Mouse (Mus musculus): Measurements from ENCODE around the gene Mindy4b-ps. TPM values are rescaled to one million over a fixed set of nuclear protein-coding genes. Genes with fewer than 3 reads are reported as not detected.

Gene Mindy4b-ps
- total RNA-seq, 4 experiments from 2014 or later: 0.12 to 0.57 (median 0.20) TPM

GRCm38 (mm10) chr3:58785863-58786262, 36.2 kb downstream of the Mindy4b-ps start:
- DNase-seq (ENCODE audit: low spot score): peak; percentile 29

GRCm38 (mm10) chr3:58784219-58785092, 37.7 kb downstream of the Mindy4b-ps start:
- no peak for DNase-seq (ENCODE audit: low spot score)

- DNase-seq (ENCODE audit: low spot score): no peak
Measured at GRCm38 (mm10) chr3:58783602-58784218, 38.4 kb downstream of the Mindy4b-ps start.

GRCm38 (mm10) chr3:58756429-58756828, 65.7 kb downstream of the Mindy4b-ps start:
- DNase-seq (ENCODE audit: low spot score): no peak

GRCm38 (mm10) chr3:58755769-58756168, 66.3 kb downstream of the Mindy4b-ps start:
- DNase-seq (ENCODE audit: low spot score): no peak

GRCm38 (mm10) chr3:58754361-58754760, 67.8 kb downstream of the Mindy4b-ps start:
- no peak for DNase-seq (ENCODE audit: low spot score)

- DNase-seq (ENCODE audit: low spot score): no peak
Measured at GRCm38 (mm10) chr3:58751818-58752620, 70.1 kb downstream of the Mindy4b-ps start.

- DNase-seq (ENCODE audit: low spot score): no peak
Measured at GRCm38 (mm10) chr3:58748724-58749123, 73.4 kb downstream of the Mindy4b-ps start.

GRCm38 (mm10) chr3:58747924-58748323, 74.2 kb downstream of the Mindy4b-ps start:
- DNase-seq (ENCODE audit: low spot score): no peak

GRCm38 (mm10) chr3:58739536-58739935, 82.6 kb downstream of the Mindy4b-ps start:
- no peak for DNase-seq (ENCODE audit: low spot score)

Other genes starting within 250 kb of the Mindy4b-ps start
- 100 to 1,000 TPM; 116 to 126 (median 120) TPM for gene Selenot, start 245.7 kb downstream of the Mindy4b-ps start, total RNA-seq (2022)
- not detected for gene Erich6, start 185.1 kb downstream of the Mindy4b-ps start, total RNA-seq (2022)
- gene Siah2, start 129.9 kb downstream of the Mindy4b-ps start, total RNA-seq (2022): 10 to 100 TPM in 1 of 4 experiments, 1 to 10 TPM in 3; 5.3 to 10.6 (median 7.6) TPM
- not detected for gene Clrn1, start 63.0 kb upstream of the Mindy4b-ps start, total RNA-seq (2022)
- 1 to 10 TPM; 6.1 to 9.3 (median 6.6) TPM for gene Med12l, start 183.5 kb upstream of the Mindy4b-ps start, total RNA-seq (2022)